Mouse (Mus musculus): ENCODE data around the gene Endou. TPM values are rescaled to one million over a fixed set of nuclear protein-coding genes. Genes with fewer than 3 reads are reported as not detected.

Endou gene
- polyA plus RNA-seq, 1 experiment from 2014 or later, result 3.0 TPM

GRCm38 (mm10) chr15:97742600-97742999, 11.5 kb upstream of the Endou start:
- no peak for ATAC-seq (ENCODE audit: low FRiP score, low read depth)
- no peaks in the 10 kb centered on the region for H3K36me3 ChIP-seq
- H3K4me1 ChIP-seq, result peaks cover 18% of the 10 kb centered on the region
- H3K27ac ChIP-seq, result no peak overlapping the region
- no peak overlapping the region for H3K4me3 ChIP-seq
- no peak overlapping the region for H3K9ac ChIP-seq
- no peaks in the 10 kb centered on the region for H3K27me3 ChIP-seq
- H3K4me2 ChIP-seq (replicated peaks), result no peak overlapping the region
- H3K9me3 ChIP-seq, result no peaks in the 10 kb centered on the region
- WGBS, result 52% methylated on average over 4 of the region's 4 CpGs

- Histone ChIP-seq H3K4me3 (no peak overlapping the region), H3K9me3 (no peaks in the 10 kb centered on the region), H3K27ac (no peak overlapping the region), H3K4me1 (peaks cover 18% of the 10 kb centered on the region), H3K4me2 (replicated peaks) (no peak overlapping the region), H3K27me3 (no peaks in the 10 kb centered on the region), H3K36me3 (no peaks in the 10 kb centered on the region), H3K9ac (no peak overlapping the region)
- no peak for ATAC-seq (ENCODE audit: low FRiP score, low read depth)
- 61% methylated on average over 7 of the region's 7 CpGs for WGBS
These were observed 10.9 kb upstream of the Endou start for GRCm38 (mm10) chr15:97742074-97742473.

GRCm38 (mm10) chr15:97741662-97742061, 10.5 kb upstream of the Endou start:
- H3K4me1 ChIP-seq, result peaks cover 18% of the 10 kb centered on the region
- no peak overlapping the region for H3K4me2 ChIP-seq (replicated peaks)
- H3K9me3 ChIP-seq, result no peaks in the 10 kb centered on the region
- H3K27me3 ChIP-seq, result no peaks in the 10 kb centered on the region
- H3K9ac ChIP-seq, result no peak overlapping the region
- H3K4me3 ChIP-seq, result no peak overlapping the region
- H3K27ac ChIP-seq, result no peak overlapping the region
- no peaks in the 10 kb centered on the region for H3K36me3 ChIP-seq
- 73% methylated on average over 12 of the region's 12 CpGs for WGBS
- ATAC-seq (ENCODE audit: low FRiP score, low read depth), result no peak

- H3K4me3 ChIP-seq, result no peak overlapping the region
- WGBS, result 79% methylated on average over 9 of the region's 9 CpGs
- no peak overlapping the region for H3K27ac ChIP-seq
- H3K9ac ChIP-seq, result no peak overlapping the region
- no peaks in the 10 kb centered on the region for H3K9me3 ChIP-seq
- H3K4me2 ChIP-seq (replicated peaks), result no peak overlapping the region
- peaks cover 14% of the 10 kb centered on the region for H3K4me1 ChIP-seq
- H3K27me3 ChIP-seq, result no peaks in the 10 kb centered on the region
- no peaks in the 10 kb centered on the region for H3K36me3 ChIP-seq
- ATAC-seq (ENCODE audit: low FRiP score, low read depth), result no peak
These were observed 9.2 kb upstream of the Endou start for GRCm38 (mm10) chr15:97740283-97740732.

GRCm38 (mm10) chr15:97738923-97739322, 7.8 kb upstream of the Endou start:
- no peak overlapping the region for H3K9ac ChIP-seq
- 0 out of 2 replicates have a peak, but pooled peaks cover 3% of the 10 kb centered on the region for H3K4me1 ChIP-seq
- no peak overlapping the region for H3K4me3 ChIP-seq
- no peaks in the 10 kb centered on the region for H3K27me3 ChIP-seq
- no peak overlapping the region for H3K27ac ChIP-seq
- WGBS, result 92% methylated on average over 7 of the region's 7 CpGs
- ATAC-seq (ENCODE audit: low FRiP score, low read depth), result no peak
- H3K36me3 ChIP-seq, result no peaks in the 10 kb centered on the region
- no peak overlapping the region for H3K4me2 ChIP-seq (replicated peaks)
- no peaks in the 10 kb centered on the region for H3K9me3 ChIP-seq

GRCm38 (mm10) chr15:97731988-97732387, 849 bp upstream of the Endou start:
- WGBS, result 93% methylated on average over 11 of the region's 11 CpGs
- H3K9me3 ChIP-seq, result no peaks in the 10 kb centered on the region
- no peaks in the 10 kb centered on the region for H3K36me3 ChIP-seq
- H3K9ac ChIP-seq, result no peak overlapping the region
- no peak overlapping the region for H3K27ac ChIP-seq
- H3K4me2 ChIP-seq (replicated peaks), result no peak overlapping the region
- no peak for ATAC-seq (ENCODE audit: low FRiP score, low read depth)
- H3K4me3 ChIP-seq, result no peak overlapping the region
- no peaks in the 10 kb centered on the region for H3K4me1 ChIP-seq
- H3K27me3 ChIP-seq, result no peaks in the 10 kb centered on the region

- no peaks in the 10 kb centered on the region for H3K4me1 ChIP-seq
- H3K9me3 ChIP-seq, result no peaks in the 10 kb centered on the region
- WGBS, result 47% methylated on average over 6 of the region's 6 CpGs
- no peak for ATAC-seq (ENCODE audit: low FRiP score, low read depth)
- no peak overlapping the region for H3K27ac ChIP-seq
- H3K27me3 ChIP-seq, result no peaks in the 10 kb centered on the region
- no peak overlapping the region for H3K4me2 ChIP-seq (replicated peaks)
- H3K36me3 ChIP-seq, result no peaks in the 10 kb centered on the region
- H3K4me3 ChIP-seq, result no peak overlapping the region
- no peak overlapping the region for H3K9ac ChIP-seq
These were observed 774 bp downstream of the Endou start for GRCm38 (mm10) chr15:97730365-97730764.

GRCm38 (mm10) chr15:97728804-97729203, 2.3 kb downstream of the Endou start:
- WGBS, result 60% methylated on average over 7 of the region's 7 CpGs
- Histone ChIP-seq H3K4me3 (no peak overlapping the region), H3K4me2 (replicated peaks) (no peak overlapping the region), H3K27ac (no peak overlapping the region), H3K36me3 (no peaks in the 10 kb centered on the region), H3K4me1 (no peaks in the 10 kb centered on the region), H3K9me3 (no peaks in the 10 kb centered on the region), H3K9ac (no peak overlapping the region), H3K27me3 (no peaks in the 10 kb centered on the region)
- ATAC-seq (ENCODE audit: low FRiP score, low read depth), result no peak

GRCm38 (mm10) chr15:97728394-97728793, 2.7 kb downstream of the Endou start:
- 83% methylated on average over 11 of the region's 11 CpGs for WGBS
- Histone ChIP-seq H3K9me3 (no peaks in the 10 kb centered on the region), H3K27me3 (no peaks in the 10 kb centered on the region), H3K4me1 (no peaks in the 10 kb centered on the region), H3K4me2 (replicated peaks) (no peak overlapping the region), H3K9ac (no peak overlapping the region), H3K4me3 (no peak overlapping the region), H3K27ac (no peak overlapping the region), H3K36me3 (no peaks in the 10 kb centered on the region)
- ATAC-seq (ENCODE audit: low FRiP score, low read depth), result no peak

- Histone ChIP-seq H3K4me2 (replicated peaks) (no peak overlapping the region), H3K9me3 (no peaks in the 10 kb centered on the region), H3K27me3 (no peaks in the 10 kb centered on the region), H3K36me3 (no peaks in the 10 kb centered on the region), H3K4me1 (no peaks in the 10 kb centered on the region), H3K27ac (no peak overlapping the region), H3K4me3 (no peak overlapping the region), H3K9ac (no peak overlapping the region)
- 65% methylated on average over 5 of the region's 5 CpGs for WGBS
- no peak for ATAC-seq (ENCODE audit: low FRiP score, low read depth)
These were observed 3.6 kb downstream of the Endou start for GRCm38 (mm10) chr15:97727520-97727919.

GRCm38 (mm10) chr15:97727048-97727447, 4.1 kb downstream of the Endou start:
- H3K27ac ChIP-seq, result no peak overlapping the region
- ATAC-seq (ENCODE audit: low FRiP score, low read depth), result no peak
- no peak overlapping the region for H3K4me2 ChIP-seq (replicated peaks)
- no peak overlapping the region for H3K9ac ChIP-seq
- H3K4me3 ChIP-seq, result no peak overlapping the region
- no peaks in the 10 kb centered on the region for H3K27me3 ChIP-seq
- 76% methylated on average over 8 of the region's 8 CpGs for WGBS
- no peaks in the 10 kb centered on the region for H3K36me3 ChIP-seq
- no peaks in the 10 kb centered on the region for H3K9me3 ChIP-seq
- H3K4me1 ChIP-seq, result 0 out of 2 replicates have a peak, but pooled peaks cover under 1% of the 10 kb centered on the region

GRCm38 (mm10) chr15:97726310-97726709, 4.8 kb downstream of the Endou start:
- H3K9ac ChIP-seq, result no peak overlapping the region
- H3K9me3 ChIP-seq, result no peaks in the 10 kb centered on the region
- H3K36me3 ChIP-seq, result no peaks in the 10 kb centered on the region
- H3K27me3 ChIP-seq, result no peaks in the 10 kb centered on the region
- WGBS, result 76% methylated on average over 13 of the region's 13 CpGs
- peaks cover 7% of the 10 kb centered on the region for H3K4me1 ChIP-seq
- no peak overlapping the region for H3K27ac ChIP-seq
- no peak overlapping the region for H3K4me3 ChIP-seq
- no peak for ATAC-seq (ENCODE audit: low FRiP score, low read depth)
- no peak overlapping the region for H3K4me2 ChIP-seq (replicated peaks)

GRCm38 (mm10) chr15:97725198-97725785, 5.8 kb downstream of the Endou start:
- no peak overlapping the region for H3K27ac ChIP-seq
- no peaks in the 10 kb centered on the region for H3K27me3 ChIP-seq
- H3K9ac ChIP-seq, result no peak overlapping the region
- no peak for ATAC-seq (ENCODE audit: low FRiP score, low read depth)
- no peaks in the 10 kb centered on the region for H3K36me3 ChIP-seq
- H3K4me1 ChIP-seq, result peaks cover 18% of the 10 kb centered on the region
- WGBS, result 75% methylated on average over 6 of the region's 6 CpGs
- no peak overlapping the region for H3K4me3 ChIP-seq
- no peaks in the 10 kb centered on the region for H3K9me3 ChIP-seq
- H3K4me2 ChIP-seq (replicated peaks), result no peak overlapping the region
